Mouse (Mus musculus): ENCODE data around the gene Hirip3. TPM values are rescaled to one million over a fixed set of nuclear protein-coding genes. Genes with fewer than 3 reads are reported as not detected.
"Not testable (repeated sequence)": the region's sequence is repeated elsewhere in the genome, so short reads cannot be mapped to it uniquely, and the experiment has no call there.

The Hirip3 gene
- polyA plus RNA-seq, 1 experiment from 2014 or later = 25.7 TPM

- WGBS = 86% methylated on average over 5 of the region's 5 CpGs
- H3K9ac ChIP-seq = no peak overlapping the region
- no peaks in the 10 kb centered on the region for H3K27me3 ChIP-seq
- H3K4me3 ChIP-seq = no peak overlapping the region
- no peak overlapping the region for H3K27ac ChIP-seq
- H3K9me3 ChIP-seq = no peaks in the 10 kb centered on the region
- no peak for ATAC-seq (ENCODE audit: low FRiP score)
- H3K36me3 ChIP-seq = peaks cover 17% of the 10 kb centered on the region; the same call in 1 of the 2 replicates
- no peak overlapping the region for H3K4me2 ChIP-seq
- peaks cover 15% of the 10 kb centered on the region for H3K4me1 ChIP-seq (replicated peaks)
These were observed 25.5 kb downstream of the Hirip3 start for GRCm38 (mm10) chr7:126887281-126887680.

DNA sequence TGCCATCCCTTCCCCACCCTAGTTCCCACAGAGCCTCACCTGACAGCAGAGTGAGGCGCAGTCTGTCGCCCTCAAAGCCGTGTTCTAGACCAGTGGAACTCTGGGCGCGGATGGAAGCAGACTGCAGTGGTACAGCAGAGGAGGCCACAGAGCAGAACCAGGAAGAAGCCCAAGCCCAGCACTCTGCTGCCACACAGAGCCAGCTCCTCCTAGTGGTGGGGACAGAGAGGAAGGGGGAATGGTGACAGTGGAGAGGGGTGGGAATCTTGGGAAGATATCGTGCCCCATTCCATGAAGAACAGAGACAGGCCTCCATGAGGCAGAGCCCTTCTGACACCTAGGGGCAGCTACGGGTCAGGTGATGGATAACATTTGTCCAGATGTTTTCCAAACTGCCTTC is 27.1 kb downstream of the Hirip3 start:
- no peak overlapping the region for H3K4me3 ChIP-seq
- peaks cover 17% of the 10 kb centered on the region; the same call in 1 of the 2 replicates for H3K36me3 ChIP-seq
- 49% methylated on average over 7 of the region's 7 CpGs for WGBS
- no peaks in the 10 kb centered on the region for H3K9me3 ChIP-seq
- H3K27ac ChIP-seq = no peak overlapping the region
- no peak overlapping the region for H3K4me2 ChIP-seq
- no peaks in the 10 kb centered on the region for H3K27me3 ChIP-seq
- H3K4me1 ChIP-seq (replicated peaks) = no peaks in the 10 kb centered on the region
- H3K9ac ChIP-seq = no peak overlapping the region
- ATAC-seq (ENCODE audit: low FRiP score) = no peak

- Histone ChIP-seq H3K27me3 (no peaks in the 10 kb centered on the region), H3K27ac (no peak overlapping the region), H3K9me3 (no peaks in the 10 kb centered on the region), H3K4me1 (replicated peaks) (peaks cover 19% of the 10 kb centered on the region), H3K36me3 (no peaks in the 10 kb centered on the region; the same call in 1 of the 2 replicates), H3K4me3 (no peak overlapping the region), H3K4me2 (peak overlapping the region; percentile 73; the same call in 1 of the 2 replicates), H3K9ac (peak overlapping the region; percentile 87; the same call in 1 of the 2 replicates)
- no peak for ATAC-seq (ENCODE audit: low FRiP score)
- WGBS = 91% methylated on average over 5 of the region's 5 CpGs
These were observed 35.1 kb downstream of the Hirip3 start for GRCm38 (mm10) chr7:126896912-126897311.

- ATAC-seq (ENCODE audit: low FRiP score) = peak; percentile 27
- WGBS = 25% methylated on average over 16 of the region's 16 CpGs
- Histone ChIP-seq H3K27ac (peak overlapping the region; percentile 94), H3K36me3 (no peaks in the 10 kb centered on the region), H3K4me2 (peak overlapping the region; percentile 73), H3K9me3 (no peaks in the 10 kb centered on the region), H3K4me1 (replicated peaks) (peaks cover 19% of the 10 kb centered on the region), H3K4me3 (peak overlapping the region; percentile 65), H3K9ac (peak overlapping the region; percentile 87), H3K27me3 (no peaks in the 10 kb centered on the region)
These were observed 35.8 kb downstream of the Hirip3 start for GRCm38 (mm10) chr7:126897390-126898101.

DNA sequence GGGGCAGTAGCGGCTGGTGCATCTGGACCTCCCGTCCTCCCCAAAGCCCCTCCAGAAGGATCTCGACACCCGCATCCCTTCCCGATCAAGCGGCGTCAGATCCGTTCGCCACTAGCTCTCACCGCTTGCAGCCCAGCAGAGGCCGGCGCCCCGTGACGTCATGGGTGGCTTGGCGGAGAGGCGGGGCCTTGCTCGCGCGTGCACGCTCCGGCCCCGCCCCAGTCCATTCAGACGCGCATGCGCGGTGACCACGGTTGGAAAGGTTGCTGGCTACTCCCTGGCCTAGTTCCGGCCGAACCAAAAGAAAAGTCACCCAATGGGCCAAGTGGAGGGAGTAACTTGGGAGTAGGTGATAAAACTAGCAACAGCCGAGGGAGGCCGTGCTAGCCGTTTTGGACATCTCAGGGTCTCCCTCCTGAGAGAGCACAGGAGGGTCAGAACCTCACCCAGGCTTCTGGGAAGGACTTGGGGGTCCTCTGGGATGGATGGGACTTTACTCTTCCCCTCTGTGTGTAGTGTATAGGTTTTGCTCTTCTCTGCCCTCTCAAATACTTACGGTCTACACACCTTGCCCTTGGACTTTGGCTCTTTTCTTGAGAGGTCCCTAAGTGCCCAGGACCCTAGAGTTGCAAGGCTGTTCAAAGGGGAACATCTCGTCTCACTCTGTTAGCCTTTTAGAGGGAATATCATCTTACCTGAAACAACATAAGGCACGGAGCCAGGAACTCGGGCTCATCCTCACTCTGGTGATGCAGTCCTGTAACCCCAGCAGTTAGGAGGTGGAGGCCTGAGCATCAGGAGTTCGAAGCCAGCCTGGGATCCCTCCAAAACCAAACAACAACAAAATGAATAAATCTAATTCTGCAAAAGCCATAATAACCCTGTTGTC is 36.6 kb downstream of the Hirip3 start:
- no peaks in the 10 kb centered on the region for H3K36me3 ChIP-seq
- peak overlapping the region; percentile 87 for H3K9ac ChIP-seq
- ATAC-seq (ENCODE audit: low FRiP score) = peak; percentile 94
- peak overlapping the region; percentile 94 for H3K27ac ChIP-seq
- 13% methylated on average over 37 of the region's 37 CpGs for WGBS
- H3K9me3 ChIP-seq = no peaks in the 10 kb centered on the region
- H3K4me3 ChIP-seq = peak overlapping the region; percentile 65
- H3K27me3 ChIP-seq = no peaks in the 10 kb centered on the region
- H3K4me2 ChIP-seq = peak overlapping the region; percentile 73
- peaks cover 19% of the 10 kb centered on the region for H3K4me1 ChIP-seq (replicated peaks)

GRCm38 (mm10) chr7:126899781-126900180 is 38.0 kb downstream of the Hirip3 start:
- not testable (repeated sequence) for H3K4me2 ChIP-seq; H3K9ac ChIP-seq; H3K4me3 ChIP-seq; H3K36me3 ChIP-seq; H3K27me3 ChIP-seq; H3K9me3 ChIP-seq; H3K27ac ChIP-seq; ATAC-seq (ENCODE audit: low FRiP score)
- H3K4me1 ChIP-seq (replicated peaks) = peaks cover 19% of the 10 kb centered on the region
- WGBS = 94% methylated on average over 7 of the region's 9 CpGs

GRCm38 (mm10) chr7:126905590-126905989 is 43.8 kb downstream of the Hirip3 start:
- no peak for ATAC-seq (ENCODE audit: low FRiP score)
- no peaks in the 10 kb centered on the region for H3K4me1 ChIP-seq (replicated peaks)
- no peaks in the 10 kb centered on the region for H3K36me3 ChIP-seq
- WGBS = 78% methylated on average over 3 of the region's 3 CpGs
- no peak overlapping the region for H3K4me2 ChIP-seq
- H3K4me3 ChIP-seq = no peak overlapping the region
- no peak overlapping the region for H3K27ac ChIP-seq
- no peaks in the 10 kb centered on the region for H3K9me3 ChIP-seq
- no peak overlapping the region for H3K9ac ChIP-seq
- H3K27me3 ChIP-seq = no peaks in the 10 kb centered on the region

- Histone ChIP-seq H3K9me3 (no peaks in the 10 kb centered on the region), H3K36me3 (no peaks in the 10 kb centered on the region), H3K4me1 (replicated peaks) (no peaks in the 10 kb centered on the region), H3K27me3 (no peaks in the 10 kb centered on the region), H3K4me2 (no peak overlapping the region), H3K27ac (no peak overlapping the region), H3K9ac (no peak overlapping the region), H3K4me3 (no peak overlapping the region)
- WGBS = 88% methylated on average over 3 of the region's 3 CpGs
- no peak for ATAC-seq (ENCODE audit: low FRiP score)
These were observed 53.1 kb downstream of the Hirip3 start for GRCm38 (mm10) chr7:126914844-126915243.

Other genes with a start within 250 kb of the Hirip3 start
- gene Nupr1, start 231.1 kb upstream of the Hirip3 start, polyA plus RNA-seq (2015; fragmentation: Nextera tagmentation; extraction: Ambion mirVana) = 8.8 and 9.8 TPM in 2 replicates
- gene Sgf29, start 212.7 kb upstream of the Hirip3 start, polyA plus RNA-seq (2015; fragmentation: Nextera tagmentation; extraction: Ambion mirVana) = 53.4 and 56.5 TPM in 2 replicates
- 1.4 and 1.6 TPM in 2 replicates for gene Sult1a1, start 185.5 kb upstream of the Hirip3 start, polyA plus RNA-seq (2015; fragmentation: Nextera tagmentation; extraction: Ambion mirVana)
- 149 and 154 TPM in 2 replicates for gene Bola2, start 166.6 kb upstream of the Hirip3 start, polyA plus RNA-seq (2015; fragmentation: Nextera tagmentation; extraction: Ambion mirVana)
- 20.9 and 22.2 TPM in 2 replicates for gene Slx1b, start 166.2 kb upstream of the Hirip3 start, polyA plus RNA-seq (2015; fragmentation: Nextera tagmentation; extraction: Ambion mirVana)
- gene Coro1a, start 154.2 kb upstream of the Hirip3 start, polyA plus RNA-seq (2015; fragmentation: Nextera tagmentation; extraction: Ambion mirVana) = 81.4 and 90.1 TPM in 2 replicates
- gene Mapk3, start 102.4 kb upstream of the Hirip3 start, polyA plus RNA-seq (2015; fragmentation: Nextera tagmentation; extraction: Ambion mirVana) = 94.2 and 95.8 TPM in 2 replicates
- 2.0 and 2.3 TPM in 2 replicates for gene Gdpd3, start 95.6 kb upstream of the Hirip3 start, polyA plus RNA-seq (2015; fragmentation: Nextera tagmentation; extraction: Ambion mirVana)
- 173 and 179 TPM in 2 replicates for gene Ypel3, start 85.0 kb upstream of the Hirip3 start, polyA plus RNA-seq (2015; fragmentation: Nextera tagmentation; extraction: Ambion mirVana)
- gene Tbx6, start 80.5 kb upstream of the Hirip3 start, polyA plus RNA-seq (2015; fragmentation: Nextera tagmentation; extraction: Ambion mirVana) = 0.32 and 0.84 TPM in 2 replicates
- 196 and 214 TPM in 2 replicates for gene Ppp4c, start 69.5 kb upstream of the Hirip3 start, polyA plus RNA-seq (2015; fragmentation: Nextera tagmentation; extraction: Ambion mirVana)
- gene Fam57b, start 64.3 kb upstream of the Hirip3 start, polyA plus RNA-seq (2015; fragmentation: Nextera tagmentation; extraction: Ambion mirVana) = 52.1 and 55.6 TPM in 2 replicates
- not detected in 2 replicates for gene 4930451I11Rik, start 30.3 kb upstream of the Hirip3 start, polyA plus RNA-seq (2015; fragmentation: Nextera tagmentation; extraction: Ambion mirVana)
- gene Doc2a, start 14.6 kb upstream of the Hirip3 start, polyA plus RNA-seq (2015; fragmentation: Nextera tagmentation; extraction: Ambion mirVana) = 7.1 and 9.3 TPM in 2 replicates
- 81.8 and 89.4 TPM in 2 replicates for gene Ino80e, start 405 bp downstream of the Hirip3 start, polyA plus RNA-seq (2015; fragmentation: Nextera tagmentation; extraction: Ambion mirVana)
- 57.2 and 57.4 TPM in 2 replicates for gene Taok2, start 22.7 kb downstream of the Hirip3 start, polyA plus RNA-seq (2015; fragmentation: Nextera tagmentation; extraction: Ambion mirVana)
- 26.3 and 28.4 TPM in 2 replicates for gene Tmem219, start 60.9 kb downstream of the Hirip3 start, polyA plus RNA-seq (2015; fragmentation: Nextera tagmentation; extraction: Ambion mirVana)
- gene Kctd13, start 66.9 kb downstream of the Hirip3 start, polyA plus RNA-seq (2015; fragmentation: Nextera tagmentation; extraction: Ambion mirVana) = 98.7 and 101 TPM in 2 replicates
- gene Asphd1, start 87.6 kb downstream of the Hirip3 start, polyA plus RNA-seq (2015; fragmentation: Nextera tagmentation; extraction: Ambion mirVana) = 6.1 and 6.4 TPM in 2 replicates
- 32.7 and 36.7 TPM in 2 replicates for gene Sez6l2, start 88.6 kb downstream of the Hirip3 start, polyA plus RNA-seq (2015; fragmentation: Nextera tagmentation; extraction: Ambion mirVana)
- gene Cdipt, start 113.9 kb downstream of the Hirip3 start, polyA plus RNA-seq (2015; fragmentation: Nextera tagmentation; extraction: Ambion mirVana) = 109 and 112 TPM in 2 replicates
- gene Cdiptos, start 114.1 kb downstream of the Hirip3 start, polyA plus RNA-seq (2015; fragmentation: Nextera tagmentation; extraction: Ambion mirVana) = 1.2 and 1.4 TPM in 2 replicates
- gene Mvp, start 152.6 kb downstream of the Hirip3 start, polyA plus RNA-seq (2015; fragmentation: Nextera tagmentation; extraction: Ambion mirVana) = 4.5 and 5.2 TPM in 2 replicates
- 0.45 and 1.1 TPM in 2 replicates for gene Pagr1b, start 154.5 kb downstream of the Hirip3 start, polyA plus RNA-seq (2015; fragmentation: Nextera tagmentation; extraction: Ambion mirVana)
- 41.8 and 53.4 TPM in 2 replicates for gene Pagr1a, start 155.4 kb downstream of the Hirip3 start, polyA plus RNA-seq (2015; fragmentation: Nextera tagmentation; extraction: Ambion mirVana)
- gene Gm42742, start 159.1 kb downstream of the Hirip3 start, polyA plus RNA-seq (2015; fragmentation: Nextera tagmentation; extraction: Ambion mirVana) = 66.8 and 73.4 TPM in 2 replicates
- 18.3 and 19.2 TPM in 2 replicates for gene Prrt2, start 159.2 kb downstream of the Hirip3 start, polyA plus RNA-seq (2015; fragmentation: Nextera tagmentation; extraction: Ambion mirVana)
- gene Maz, start 165.1 kb downstream of the Hirip3 start, polyA plus RNA-seq (2015; fragmentation: Nextera tagmentation; extraction: Ambion mirVana) = 59.8 and 60.8 TPM in 2 replicates
- gene Kif22, start 180.5 kb downstream of the Hirip3 start, polyA plus RNA-seq (2015; fragmentation: Nextera tagmentation; extraction: Ambion mirVana) = 30.2 and 32.6 TPM in 2 replicates
- not detected in 2 replicates for gene Zg16, start 225.4 kb downstream of the Hirip3 start, polyA plus RNA-seq (2015; fragmentation: Nextera tagmentation; extraction: Ambion mirVana)
- gene AI467606, start 229.4 kb downstream of the Hirip3 start, polyA plus RNA-seq (2015; fragmentation: Nextera tagmentation; extraction: Ambion mirVana) = 1.5 and 2.1 TPM in 2 replicates